Mouse (Mus musculus) MEL-GATA-1-ER (cell line): Measurements from ENCODE around the gene Hspa12a.

Experiments used
- DNase-seq: peaks from one replicate; pipeline ENCODE4 v3.0.0-alpha.2; 2012; ENCODE audit warnings: low read depth; ENCODE audit errors: extremely low read depth

Hspa12a gene

DNA sequence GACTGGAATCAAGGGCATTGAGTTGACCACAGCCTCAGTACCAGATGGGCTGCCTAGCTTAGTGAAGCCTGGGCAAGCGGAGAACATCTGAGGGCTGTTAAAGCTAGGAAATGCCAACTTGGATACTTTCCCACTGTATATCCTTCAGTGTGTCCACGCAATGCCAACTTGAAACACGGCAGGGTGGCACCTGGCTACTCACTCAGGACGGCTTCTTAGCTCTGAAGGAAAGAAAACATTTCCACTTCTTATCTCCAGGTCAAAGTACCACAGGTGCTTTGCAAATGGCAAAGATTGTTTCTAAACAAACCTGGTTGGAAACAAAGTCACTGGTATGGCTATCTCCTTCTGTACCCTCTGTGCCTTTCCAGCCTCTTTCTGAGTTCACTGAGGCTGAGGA is 184.6 kb downstream of the Hspa12a start:
- DNase-seq = no peak

- DNase-seq = no peak
These were observed 191.9 kb downstream of the Hspa12a start for GRCm38 (mm10) chr19:58751504-58751903.

DNA sequence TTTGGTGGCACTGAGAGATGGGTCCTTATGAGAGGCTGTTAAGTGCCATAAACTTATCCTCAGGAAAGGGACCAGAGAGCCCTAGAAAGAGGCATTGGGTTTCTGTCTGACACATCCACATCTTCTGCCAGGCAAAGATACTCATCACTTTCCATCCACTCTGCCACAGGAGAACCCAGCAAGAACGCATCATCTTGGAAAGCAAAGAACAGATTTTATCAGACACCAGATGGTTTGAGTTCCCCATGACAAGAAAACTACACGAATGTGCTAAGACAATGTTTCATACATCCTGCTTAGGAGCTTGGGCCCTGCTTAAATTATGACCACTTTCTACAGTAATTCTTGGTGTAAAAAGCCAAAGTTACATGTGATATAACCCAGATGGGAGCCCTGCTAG is 192.6 kb downstream of the Hspa12a start:
- DNase-seq = no peak

DNA sequence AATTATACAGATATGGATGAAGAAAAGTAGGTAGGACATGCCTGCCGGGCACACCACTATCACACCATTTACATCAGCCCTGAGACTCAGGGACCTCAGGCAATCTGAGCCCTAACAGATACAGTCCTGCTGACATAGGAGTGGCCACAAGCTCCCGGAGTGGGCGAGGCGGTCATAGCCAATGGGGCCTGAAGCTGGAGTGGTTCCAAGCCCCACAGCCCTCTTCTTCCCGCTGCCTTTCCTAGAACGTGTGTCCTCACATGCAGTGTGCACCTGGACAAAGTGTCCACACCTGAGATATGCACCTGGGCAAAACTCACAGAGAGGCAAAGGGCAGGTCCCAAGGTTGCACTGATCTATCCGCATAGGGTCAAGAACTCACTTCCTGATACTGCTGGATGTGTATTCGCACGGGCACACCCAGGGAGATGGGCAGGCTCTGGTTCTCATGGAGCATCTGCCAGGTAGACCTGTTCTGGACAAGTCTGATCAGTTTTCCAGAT is 195.9 kb downstream of the Hspa12a start:
- DNase-seq = no peak
